ENCODE assay signal across 8 mouse cellular contexts in the genomic region with DNA sequence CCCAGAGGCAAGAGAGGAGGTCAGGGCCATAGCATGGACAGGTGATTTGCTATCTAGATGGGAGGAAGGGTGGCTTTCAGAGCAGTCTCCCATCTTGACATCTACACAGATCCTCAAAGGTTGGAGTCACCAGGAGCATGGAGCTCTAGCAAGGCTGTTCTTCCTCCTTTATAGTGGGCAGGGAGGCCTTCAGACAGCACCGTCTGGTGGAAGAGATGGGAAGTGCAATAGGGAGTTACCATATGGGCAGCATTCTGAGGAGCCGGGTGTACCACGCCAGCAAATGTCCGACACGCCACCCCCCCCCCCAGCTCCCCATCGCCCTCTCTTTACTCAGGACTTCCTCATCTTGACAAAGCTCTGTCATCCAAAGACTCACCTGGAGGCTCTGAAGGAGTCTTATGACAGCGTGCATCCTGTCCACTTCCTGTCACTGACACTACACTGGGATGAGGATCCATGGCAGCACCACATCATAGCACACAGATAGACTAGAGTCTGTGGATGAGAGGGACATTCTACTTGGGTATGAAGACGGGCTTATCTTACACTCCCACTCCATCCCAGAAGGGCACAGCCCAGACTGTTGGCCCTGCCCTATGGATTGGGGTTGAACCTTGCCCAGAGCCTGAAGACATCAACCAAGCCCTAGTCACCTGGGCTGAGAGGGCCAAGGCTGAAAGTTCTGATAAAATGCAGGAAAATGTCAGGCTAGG. TPM values are rescaled to one million over a fixed set of nuclear protein-coding genes. Genes with fewer than 3 reads are reported as not detected.
DNase-seq lines count a peak whose midpoint lies in the region; ATAC-seq and TF ChIP-seq lines count a peak whose summit lies in the region.

No protein-coding gene starts in this region.

- peak; percentile 69 for DNase-seq in midbrain, embryonic 10.5 days (ENCODE audit: low spot score)
- peak; percentile 66 for DNase-seq in R1 (ENCODE audit: low read depth, low spot score)
- DNase-seq in cerebellum, postnatal 25 days: peak; percentile 79 to 89
- DNase-seq in hindbrain, postnatal 0 days (ENCODE audit: low spot score): peak; percentile 80
- DNase-seq in left cerebral cortex, postnatal 10 days (ENCODE audit: extremely low spot score in 1 of 2, low spot score in 2 of 2): peak; percentile 65 to 76
- DNase-seq in thymus, postnatal 14 days: peak; percentile 67

- H3K4me2 ChIP-seq in midbrain, embryonic 15.5 days: no peak overlapping the region
- no peak overlapping the region for H3K4me2 ChIP-seq in hindbrain, postnatal 0 days (ENCODE audit: low read depth, low read length)

- TF ChIP-seq CTCF in hindbrain, postnatal 0 days (IDR thresholded peaks at IDR 0.05; ENCODE audit: low read depth): peak; percentile 94

- peaks cover 21% of the 10 kb centered on the region; the same call in 1 of the 2 replicates for H3K27me3 ChIP-seq in midbrain, embryonic 10.5 days (ENCODE audit: low read depth, poor library complexity, severe bottlenecking)
- 0 out of 2 replicates have a peak, but pooled peaks cover 2% of the 10 kb centered on the region for H3K27me3 ChIP-seq in midbrain, embryonic 15.5 days (replicated peaks)
- H3K27me3 ChIP-seq in hindbrain, postnatal 0 days (ENCODE audit: insufficient read depth, low read length): no peaks in the 10 kb centered on the region
- peaks cover 73% of the 10 kb centered on the region for H3K27me3 ChIP-seq in megakaryocyte, embryonic 14.5 days (replicated peaks)

- 25% methylated on average over 8 of the region's 8 CpGs for WGBS in midbrain, embryonic 10.5 days
- WGBS in midbrain, embryonic 15.5 days: 27% methylated on average over 8 of the region's 8 CpGs
- 19% methylated on average over 8 of the region's 8 CpGs for WGBS in hindbrain, postnatal 0 days

- no peaks in the 10 kb centered on the region for H3K9me3 ChIP-seq in midbrain, embryonic 10.5 days (replicated peaks)
- H3K9me3 ChIP-seq in midbrain, embryonic 15.5 days: no peaks in the 10 kb centered on the region
- H3K9me3 ChIP-seq in hindbrain, postnatal 0 days (ENCODE audit: low read length): no peaks in the 10 kb centered on the region
- H3K9me3 ChIP-seq in megakaryocyte, embryonic 14.5 days: no peaks in the 10 kb centered on the region

- ATAC-seq in midbrain, embryonic 15.5 days (replicated peaks): no peak
- 0 out of 2 replicates have a peak, but pooled peaks have one; percentile 10 for ATAC-seq in hindbrain, postnatal 0 days

- H3K9ac ChIP-seq in midbrain, embryonic 15.5 days: no peak overlapping the region
- H3K9ac ChIP-seq in hindbrain, postnatal 0 days (replicated peaks; ENCODE audit: low read length): no peak overlapping the region

- H3K36me3 ChIP-seq in midbrain, embryonic 10.5 days: no peaks in the 10 kb centered on the region
- no peaks in the 10 kb centered on the region for H3K36me3 ChIP-seq in midbrain, embryonic 15.5 days (replicated peaks)
- no peaks in the 10 kb centered on the region for H3K36me3 ChIP-seq in hindbrain, postnatal 0 days (ENCODE audit: insufficient read depth, low read length)
- no peaks in the 10 kb centered on the region for H3K36me3 ChIP-seq in megakaryocyte, embryonic 14.5 days (replicated peaks; ENCODE audit: low read length)

- peaks cover 33% of the 10 kb centered on the region for H3K4me1 ChIP-seq in midbrain, embryonic 10.5 days
- H3K4me1 ChIP-seq in midbrain, embryonic 15.5 days: peaks cover 46% of the 10 kb centered on the region
- H3K4me1 ChIP-seq in hindbrain, postnatal 0 days (ENCODE audit: insufficient read depth, low read length): peaks cover 18% of the 10 kb centered on the region
- H3K4me1 ChIP-seq in megakaryocyte, embryonic 14.5 days: peaks cover 43% of the 10 kb centered on the region

- no peak overlapping the region for H3K4me3 ChIP-seq in midbrain, embryonic 10.5 days
- H3K4me3 ChIP-seq in midbrain, embryonic 15.5 days: no peak overlapping the region
- no peak overlapping the region for H3K4me3 ChIP-seq in hindbrain, postnatal 0 days (ENCODE audit: low read length)
- peak overlapping the region; percentile 54 for H3K4me3 ChIP-seq in megakaryocyte, embryonic 14.5 days (replicated peaks)

- H3K27ac ChIP-seq in midbrain, embryonic 10.5 days (replicated peaks): no peak overlapping the region
- no peak overlapping the region for H3K27ac ChIP-seq in midbrain, embryonic 15.5 days
- no peak overlapping the region for H3K27ac ChIP-seq in hindbrain, postnatal 0 days

- intact Hi-C loops in left cerebral cortex, postnatal 10 days (cut with DNase I): loop anchor here (1.0 to 10.0 kb wide), 3 partner anchors 103 to 286 kb away; a partner anchor contains a TSS

RNA-seq across cellular contexts. Expression of a gene that starts 6.8 kb away (rescaled TPM):
- not detected in 2 replicates for polyA plus RNA-seq in midbrain, embryonic 10.5 days (2016; fragmentation: Nextera tagmentation; extraction: Ambion mirVana)
- polyA plus RNA-seq in midbrain, embryonic 15.5 days (2015; fragmentation: Nextera tagmentation; extraction: Ambion mirVana): 0.14 TPM in 1 of 2 replicates, not detected in the other
- not detected in 2 replicates for total RNA-seq in hindbrain, postnatal 0 days (2014; rRNA removed)
- not detected in 2 replicates for polyA plus RNA-seq in hindbrain, postnatal 0 days (2015; fragmentation: Nextera tagmentation; extraction: Ambion mirVana)
- not detected for total RNA-seq in left cerebral cortex, postnatal 10 days (2021)
- not detected in 2 replicates for polyA plus RNA-seq in megakaryocyte, embryonic 14.5 days (2012; ENCODE audit: insufficient read depth, low replicate concordance)

RNA-seq across cellular contexts. Expression of a gene that starts 24.1 kb away (rescaled TPM):
- polyA plus RNA-seq in midbrain, embryonic 10.5 days (2016; fragmentation: Nextera tagmentation; extraction: Ambion mirVana): 9.4 and 11.3 TPM in 2 replicates
- polyA plus RNA-seq in midbrain, embryonic 15.5 days (2015; fragmentation: Nextera tagmentation; extraction: Ambion mirVana): 15.4 and 19.9 TPM in 2 replicates
- total RNA-seq in hindbrain, postnatal 0 days (2014; rRNA removed): 32.0 and 34.0 TPM in 2 replicates
- 13.3 and 14.5 TPM in 2 replicates for polyA plus RNA-seq in hindbrain, postnatal 0 days (2015; fragmentation: Nextera tagmentation; extraction: Ambion mirVana)
- 100 to 1,000 TPM; 104 TPM for total RNA-seq in left cerebral cortex, postnatal 10 days (2021)
- 18.6 and 41.2 TPM in 2 replicates for polyA plus RNA-seq in megakaryocyte, embryonic 14.5 days (2012; ENCODE audit: insufficient read depth, low replicate concordance)

RNA-seq across cellular contexts. Expression of a gene that starts 37.6 kb away (rescaled TPM):
- 127 and 132 TPM in 2 replicates for polyA plus RNA-seq in midbrain, embryonic 10.5 days (2016; fragmentation: Nextera tagmentation; extraction: Ambion mirVana)
- 107 and 122 TPM in 2 replicates for polyA plus RNA-seq in midbrain, embryonic 15.5 days (2015; fragmentation: Nextera tagmentation; extraction: Ambion mirVana)
- 61.4 and 65.1 TPM in 2 replicates for total RNA-seq in hindbrain, postnatal 0 days (2014; rRNA removed)
- 60.9 and 67.8 TPM in 2 replicates for polyA plus RNA-seq in hindbrain, postnatal 0 days (2015; fragmentation: Nextera tagmentation; extraction: Ambion mirVana)
- 10 to 100 TPM; 46.7 to 53.2 TPM for total RNA-seq in left cerebral cortex, postnatal 10 days (2021)
- polyA plus RNA-seq in megakaryocyte, embryonic 14.5 days (2012; ENCODE audit: insufficient read depth, low replicate concordance): 3.9 and 21.7 TPM in 2 replicates

RNA-seq across cellular contexts. Expression of a gene that starts 37.7 kb away (rescaled TPM):
- 1,186 and 1,334 TPM in 2 replicates for polyA plus RNA-seq in midbrain, embryonic 10.5 days (2016; fragmentation: Nextera tagmentation; extraction: Ambion mirVana)
- polyA plus RNA-seq in midbrain, embryonic 15.5 days (2015; fragmentation: Nextera tagmentation; extraction: Ambion mirVana): 334 and 360 TPM in 2 replicates
- 110 and 127 TPM in 2 replicates for total RNA-seq in hindbrain, postnatal 0 days (2014; rRNA removed)
- 426 and 453 TPM in 2 replicates for polyA plus RNA-seq in hindbrain, postnatal 0 days (2015; fragmentation: Nextera tagmentation; extraction: Ambion mirVana)
- total RNA-seq in left cerebral cortex, postnatal 10 days (2021): 100 to 1,000 TPM; 116 to 122 TPM
- 283 and 648 TPM in 2 replicates for polyA plus RNA-seq in megakaryocyte, embryonic 14.5 days (2012; ENCODE audit: insufficient read depth, low replicate concordance)

RNA-seq across cellular contexts. Expression of a gene that starts 47.3 kb away (rescaled TPM):
- polyA plus RNA-seq in midbrain, embryonic 10.5 days (2016; fragmentation: Nextera tagmentation; extraction: Ambion mirVana): 1.9 and 2.2 TPM in 2 replicates
- 5.1 TPM in 1 of 2 replicates, not detected in the other for polyA plus RNA-seq in midbrain, embryonic 15.5 days (2015; fragmentation: Nextera tagmentation; extraction: Ambion mirVana)
- total RNA-seq in hindbrain, postnatal 0 days (2014; rRNA removed): not detected in 2 replicates
- 1.1 and 3.1 TPM in 2 replicates for polyA plus RNA-seq in hindbrain, postnatal 0 days (2015; fragmentation: Nextera tagmentation; extraction: Ambion mirVana)
- total RNA-seq in left cerebral cortex, postnatal 10 days (2021): not detected
- 1.3 TPM in 1 of 2 replicates, not detected in the other for polyA plus RNA-seq in megakaryocyte, embryonic 14.5 days (2012; ENCODE audit: insufficient read depth, low replicate concordance)
